Mouse (Mus musculus) kidney, postnatal 0 days (tissue): ENCODE data around the gene Kif2a. TPM values are rescaled to one million over a fixed set of nuclear protein-coding genes. Genes with fewer than 3 reads are reported as not detected.

Experiments
- ATAC-seq: fragments of 200-750 bp; cut with Nextera tagmentation; replicated peaks from 2 replicates; pipeline ENCODE4 v1.8.0; 2017; ENCODE audit warnings: low read depth, moderate number of reproducible peaks, moderate TSS enrichment, moderate library complexity; ENCODE audit not compliant: low FRiP score
- DNase-seq: peaks from one replicate; pipeline ENCODE4 v3.0.0-alpha.2; 2016; ENCODE audit warnings: low spot score
- H3K27ac ChIP-seq: fragments of 300-500 bp; sonication (generic); 2 replicates; pipeline ENCODE4 v1.5.1; 2014; ENCODE audit warnings: mild to moderate bottlenecking
- H3K27me3 ChIP-seq: fragments of 300-500 bp; sonication (generic); 2 replicates; pipeline ENCODE4 v1.6.1; 2014; ENCODE audit warnings: low read length, mixed read lengths; ENCODE audit not compliant: insufficient read depth
- H3K36me3 ChIP-seq: fragments of 300-500 bp; sonication (generic); 2 replicates; pipeline ENCODE4 v1.6.1; 2014; ENCODE audit warnings: low read length, mixed read lengths; ENCODE audit not compliant: insufficient read depth
- H3K4me1 ChIP-seq: fragments of 300-500 bp; sonication (generic); replicated peaks from 2 replicates; pipeline ENCODE4 v1.6.1; 2014; ENCODE audit warnings: antibody characterized with exemption, low read length, mixed read lengths; ENCODE audit not compliant: insufficient read depth
- H3K4me2 ChIP-seq: fragments of 300-500 bp; sonication (generic); 2 replicates; pipeline ENCODE4 v1.6.1; 2014; ENCODE audit warnings: mild to moderate bottlenecking, low read length, moderate library complexity, mixed read lengths
- H3K4me3 ChIP-seq: fragments of 300-500 bp; sonication (generic); replicated peaks from 2 replicates; pipeline ENCODE4 v1.5.1; 2014; ENCODE audit warnings: low read depth, low read length
- H3K9ac ChIP-seq: fragments of 300-500 bp; sonication (generic); 2 replicates; pipeline ENCODE4 v1.6.1; 2014; ENCODE audit warnings: low read depth, low read length
- H3K9me3 ChIP-seq: fragments of 300-500 bp; sonication (generic); replicated peaks from 2 replicates; pipeline ENCODE4 v1.6.1; 2016; ENCODE audit warnings: low read length, inconsistent platforms, mixed read lengths
- CTCF ChIP-seq: IDR thresholded peaks from 2 replicates; pipeline ENCODE4 v1.5.1; 2016; ENCODE audit warnings: antibody characterized with exemption, low read depth, mild to moderate bottlenecking, moderate library complexity
- WGBS: fragments of 180-500 bp; shearing (Covaris S2); extraction: QIAGEN DNeasy Blood & Tissue Kit; methylation state at CpG from one replicate; pipeline ENCODE4 v1.1.7; 2014; 5-methylcytosine and 5-hydroxymethylcytosine counted together
- polyA plus RNA-seq: library from polyadenylated mRNA; unstranded; fragments of >200 nt; fragmentation: Nextera tagmentation; extraction: Ambion mirVana; gene quantifications from 2 replicates; pipeline ENCODE4 v1.2.1, GENCODE M21; 2015

The Kif2a gene
- polyA plus RNA-seq, 1 experiment from 2014 or later = 25.8 TPM

- Histone ChIP-seq H3K4me1 (no peaks in the 10 kb centered on the region), H3K27ac (no peak overlapping the region), H3K4me2 (no peak overlapping the region), H3K9ac (no peak overlapping the region), H3K36me3 (no peaks in the 10 kb centered on the region), H3K27me3 (no peaks in the 10 kb centered on the region), H3K9me3 (no peaks in the 10 kb centered on the region), H3K4me3 (no peak overlapping the region)
- WGBS = 92% methylated on average over 2 of the region's 2 CpGs
- DNase-seq (no peak), ATAC-seq (no peak)
- no peak for TF ChIP-seq CTCF
Measured at GRCm38 (mm10) chr13:107038346-107038745, 16.4 kb upstream of the Kif2a start.

DNA sequence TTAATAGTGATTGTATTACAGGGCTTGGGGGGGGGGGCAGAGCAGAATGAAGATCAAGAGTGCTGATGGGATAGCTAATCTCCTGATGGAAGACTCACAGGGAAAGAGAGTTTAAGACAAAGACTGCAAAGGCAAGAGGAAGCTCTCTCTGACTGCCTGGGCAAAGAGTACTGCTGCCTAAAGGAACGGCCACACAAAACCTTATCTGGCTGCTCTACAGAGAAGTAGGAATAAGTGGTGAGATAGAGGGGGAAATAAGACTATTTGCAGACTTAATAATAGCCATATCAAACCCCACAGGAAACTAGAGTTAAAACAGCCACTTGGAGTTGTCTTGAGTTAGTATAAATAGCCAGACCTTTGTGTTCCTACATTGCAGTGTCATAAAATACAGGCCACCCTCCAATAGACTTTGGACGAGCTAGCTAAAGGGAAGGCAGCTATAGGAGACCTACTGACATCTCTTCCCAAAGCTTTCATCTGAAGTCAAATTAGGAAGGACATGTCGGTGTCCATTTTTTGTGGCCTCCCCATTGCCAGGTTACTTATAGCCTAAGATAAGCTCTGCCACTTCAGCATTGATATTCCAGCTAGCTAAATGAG lies 13.7 kb upstream of the Kif2a start:
- no peaks in the 10 kb centered on the region for H3K36me3 ChIP-seq
- TF ChIP-seq CTCF = no peak
- DNase-seq (no peak), ATAC-seq (no peak)
- no peaks in the 10 kb centered on the region for H3K4me1 ChIP-seq
- no peaks in the 10 kb centered on the region for H3K9me3 ChIP-seq
- H3K4me2 ChIP-seq = no peak overlapping the region
- WGBS = 73% methylated on average over 3 of the region's 3 CpGs
- H3K4me3 ChIP-seq = no peak overlapping the region
- H3K27ac ChIP-seq = no peak overlapping the region
- H3K9ac ChIP-seq = no peak overlapping the region
- H3K27me3 ChIP-seq = no peaks in the 10 kb centered on the region

GRCm38 (mm10) chr13:107035078-107035477 lies 13.2 kb upstream of the Kif2a start:
- TF ChIP-seq CTCF = no peak
- WGBS = 83% methylated on average over 4 of the region's 4 CpGs
- Histone ChIP-seq H3K9me3 (no peaks in the 10 kb centered on the region), H3K4me1 (no peaks in the 10 kb centered on the region), H3K36me3 (no peaks in the 10 kb centered on the region), H3K27ac (no peak overlapping the region), H3K4me3 (no peak overlapping the region), H3K9ac (no peak overlapping the region), H3K27me3 (no peaks in the 10 kb centered on the region), H3K4me2 (no peak overlapping the region)
- DNase-seq (no peak), ATAC-seq (no peak)

DNA sequence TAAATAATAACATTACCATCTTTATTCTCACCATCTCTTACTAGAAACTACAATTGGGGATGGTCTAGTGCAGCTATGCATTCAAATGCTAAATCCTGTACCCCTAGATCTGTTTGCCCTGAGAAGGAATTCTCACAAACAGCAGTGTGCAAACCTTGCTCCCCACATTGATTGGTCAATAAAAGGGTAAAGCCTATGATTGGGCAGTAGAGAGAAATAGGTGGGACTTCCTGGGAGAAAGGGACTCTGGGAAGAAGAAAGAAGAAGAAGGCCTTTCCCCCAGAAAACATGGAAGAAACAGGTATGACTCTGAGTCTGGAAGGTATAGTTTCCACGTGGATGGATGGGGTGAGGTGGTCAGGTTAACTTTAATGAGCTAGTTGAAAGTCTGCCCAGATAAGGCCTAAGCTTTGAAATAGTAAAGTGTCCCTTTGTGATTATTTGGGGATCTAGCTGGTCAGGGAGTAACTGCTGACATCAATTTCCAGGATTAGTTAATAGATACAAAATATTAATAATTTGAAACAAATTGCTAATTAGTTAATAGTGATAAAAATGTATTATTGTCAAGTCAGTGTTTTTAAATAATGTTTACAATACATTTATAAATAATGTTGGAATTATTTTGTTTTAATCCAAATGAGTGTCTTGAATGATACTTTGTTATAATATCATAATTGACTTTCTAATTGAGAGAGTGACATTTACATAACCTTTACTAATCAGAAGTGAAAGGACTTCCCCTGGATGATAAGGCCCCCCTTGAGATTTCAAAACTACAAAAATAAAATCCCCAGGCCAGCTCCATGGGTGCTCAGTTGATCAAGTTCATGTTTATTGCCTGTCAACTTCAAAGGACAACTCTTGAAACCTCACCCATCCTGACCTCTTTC lies 12.3 kb upstream of the Kif2a start:
- DNase-seq (no peak), ATAC-seq (no peak)
- 44% methylated on average over 1 of the region's 1 CpGs for WGBS
- H3K4me1 ChIP-seq = no peaks in the 10 kb centered on the region
- H3K9ac ChIP-seq = no peak overlapping the region
- no peaks in the 10 kb centered on the region for H3K36me3 ChIP-seq
- H3K9me3 ChIP-seq = no peaks in the 10 kb centered on the region
- no peak for TF ChIP-seq CTCF
- no peak overlapping the region for H3K4me3 ChIP-seq
- H3K4me2 ChIP-seq = no peak overlapping the region
- H3K27me3 ChIP-seq = no peaks in the 10 kb centered on the region
- H3K27ac ChIP-seq = no peak overlapping the region

GRCm38 (mm10) chr13:107031228-107031627 lies 9.3 kb upstream of the Kif2a start:
- H3K27me3 ChIP-seq = no peaks in the 10 kb centered on the region
- no peak for TF ChIP-seq CTCF
- DNase-seq (no peak), ATAC-seq (no peak)
- H3K9ac ChIP-seq = no peak overlapping the region
- H3K4me3 ChIP-seq = no peak overlapping the region
- no peak overlapping the region for H3K27ac ChIP-seq
- H3K4me2 ChIP-seq = no peak overlapping the region
- H3K4me1 ChIP-seq = no peaks in the 10 kb centered on the region
- no peaks in the 10 kb centered on the region for H3K9me3 ChIP-seq
- no peaks in the 10 kb centered on the region for H3K36me3 ChIP-seq

- H3K4me3 ChIP-seq = no peak overlapping the region
- H3K27me3 ChIP-seq = no peaks in the 10 kb centered on the region
- TF ChIP-seq CTCF = no peak
- no peaks in the 10 kb centered on the region for H3K9me3 ChIP-seq
- DNase-seq (no peak), ATAC-seq (no peak)
- H3K9ac ChIP-seq = no peak overlapping the region
- H3K36me3 ChIP-seq = no peaks in the 10 kb centered on the region
- H3K4me1 ChIP-seq = no peaks in the 10 kb centered on the region
- H3K27ac ChIP-seq = no peak overlapping the region
- WGBS = 89% methylated on average over 4 of the region's 4 CpGs
- H3K4me2 ChIP-seq = no peak overlapping the region
Measured at GRCm38 (mm10) chr13:107027218-107027617, 5.3 kb upstream of the Kif2a start.
